Mouse (Mus musculus) midbrain, embryonic 16.5 days (tissue): ENCODE data around the gene Pidd1. TPM values are rescaled to one million over a fixed set of nuclear protein-coding genes. Genes with fewer than 3 reads are reported as not detected.

Experiments
- ATAC-seq: fragments of 200-750 bp; cut with Nextera tagmentation; 2 replicates; pipeline ENCODE4 v1.8.0; 2017; ENCODE audit warnings: moderate TSS enrichment
- H3K27ac ChIP-seq: fragments of 300-500 bp; sonication (generic); 2 replicates; pipeline ENCODE4 v1.5.1; 2014; ENCODE audit warnings: mild to moderate bottlenecking, low read length, mixed read lengths
- H3K27me3 ChIP-seq: fragments of 300-500 bp; sonication (generic); 2 replicates; pipeline ENCODE4 v1.6.1; 2014; ENCODE audit warnings: low read depth, low read length, mixed read lengths; ENCODE audit not compliant: control insufficient read depth, insufficient read depth
- H3K36me3 ChIP-seq: fragments of 300-500 bp; sonication (generic); 2 replicates; pipeline ENCODE4 v1.6.1; 2014; ENCODE audit warnings: mild to moderate bottlenecking, low read length, moderate library complexity, mixed read lengths; ENCODE audit not compliant: control insufficient read depth, insufficient read depth
- H3K4me1 ChIP-seq: fragments of 300-500 bp; sonication (generic); 2 replicates; pipeline ENCODE4 v1.6.1; 2014; ENCODE audit warnings: mild to moderate bottlenecking, low read length, mixed read lengths; ENCODE audit not compliant: control insufficient read depth, insufficient read depth
- H3K4me2 ChIP-seq: fragments of 300-500 bp; sonication (generic); 2 replicates; pipeline ENCODE4 v1.6.1; 2014; ENCODE audit warnings: mild to moderate bottlenecking, low read length, mixed read lengths
- H3K4me3 ChIP-seq: fragments of 300-500 bp; sonication (generic); 2 replicates; pipeline ENCODE4 v1.5.1; 2014; ENCODE audit warnings: low read depth, mild to moderate bottlenecking, low read length, moderate library complexity, mixed read lengths
- H3K9ac ChIP-seq: fragments of 300-500 bp; sonication (generic); 2 replicates; pipeline ENCODE4 v1.6.1; 2014; ENCODE audit warnings: low read depth, low read length, mixed read lengths
- H3K9me3 ChIP-seq: fragments of 300-500 bp; sonication (generic); replicated peaks from 2 replicates; pipeline ENCODE4 v1.6.1; 2014; ENCODE audit warnings: mild to moderate bottlenecking, low read length, mixed read lengths; ENCODE audit not compliant: control insufficient read depth, poor library complexity, severe bottlenecking
- WGBS: fragments of 180-500 bp; shearing (Covaris S2); extraction: QIAGEN DNeasy Blood & Tissue Kit; methylation state at CpG from one replicate; pipeline ENCODE4 v1.1.7; 2014; 5-methylcytosine and 5-hydroxymethylcytosine counted together
- polyA plus RNA-seq: library from polyadenylated mRNA; unstranded; fragments of >200 nt; fragmentation: Nextera tagmentation; extraction: Ambion mirVana; gene quantifications from 2 replicates; pipeline ENCODE4 v1.2.1, GENCODE M21; 2015

The Pidd1 gene
- polyA plus RNA-seq, 1 experiment from 2014 or later = 2.4 TPM

DNA sequence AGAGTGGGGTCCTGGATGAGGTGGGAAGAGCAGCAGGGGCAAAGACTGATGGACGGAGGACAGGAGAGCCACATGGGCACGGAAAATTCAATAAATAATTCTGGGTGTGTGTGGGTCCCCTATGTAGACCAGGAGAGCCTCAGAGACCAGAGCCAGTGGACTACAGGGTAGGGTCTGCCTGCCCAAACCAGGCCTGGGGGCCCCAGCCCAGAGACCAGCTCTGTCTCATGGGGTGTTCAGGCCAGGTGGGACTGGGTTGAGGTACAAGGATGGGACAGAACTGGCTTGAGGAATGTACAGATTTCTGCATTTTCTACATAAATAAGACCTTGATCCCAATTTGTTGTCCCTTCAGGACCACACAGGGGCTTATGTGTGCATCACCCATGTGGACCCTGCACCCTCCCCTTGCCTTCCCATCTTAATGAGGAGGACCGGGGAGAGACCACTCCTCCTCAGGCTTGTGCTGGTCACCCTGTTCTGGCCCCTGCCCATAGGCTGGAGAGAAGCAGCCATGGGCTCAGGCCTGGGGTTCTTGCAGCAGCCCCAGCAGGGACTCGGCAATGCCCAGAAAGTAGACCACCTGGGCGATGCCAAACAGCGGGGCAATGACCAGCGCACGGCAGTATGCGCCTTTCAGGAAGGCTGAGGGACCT lies 13.1 kb downstream of the Pidd1 start:
- Histone ChIP-seq H3K4me2 (no peak overlapping the region), H3K36me3 (peaks cover 41% of the 10 kb centered on the region), H3K27me3 (no peaks in the 10 kb centered on the region), H3K27ac (no peak overlapping the region), H3K9me3 (no peaks in the 10 kb centered on the region), H3K4me1 (peaks cover 40% of the 10 kb centered on the region), H3K4me3 (no peak overlapping the region), H3K9ac (no peak overlapping the region)
- ATAC-seq = no peak
- WGBS = 95% methylated on average over 9 of the region's 9 CpGs

DNA sequence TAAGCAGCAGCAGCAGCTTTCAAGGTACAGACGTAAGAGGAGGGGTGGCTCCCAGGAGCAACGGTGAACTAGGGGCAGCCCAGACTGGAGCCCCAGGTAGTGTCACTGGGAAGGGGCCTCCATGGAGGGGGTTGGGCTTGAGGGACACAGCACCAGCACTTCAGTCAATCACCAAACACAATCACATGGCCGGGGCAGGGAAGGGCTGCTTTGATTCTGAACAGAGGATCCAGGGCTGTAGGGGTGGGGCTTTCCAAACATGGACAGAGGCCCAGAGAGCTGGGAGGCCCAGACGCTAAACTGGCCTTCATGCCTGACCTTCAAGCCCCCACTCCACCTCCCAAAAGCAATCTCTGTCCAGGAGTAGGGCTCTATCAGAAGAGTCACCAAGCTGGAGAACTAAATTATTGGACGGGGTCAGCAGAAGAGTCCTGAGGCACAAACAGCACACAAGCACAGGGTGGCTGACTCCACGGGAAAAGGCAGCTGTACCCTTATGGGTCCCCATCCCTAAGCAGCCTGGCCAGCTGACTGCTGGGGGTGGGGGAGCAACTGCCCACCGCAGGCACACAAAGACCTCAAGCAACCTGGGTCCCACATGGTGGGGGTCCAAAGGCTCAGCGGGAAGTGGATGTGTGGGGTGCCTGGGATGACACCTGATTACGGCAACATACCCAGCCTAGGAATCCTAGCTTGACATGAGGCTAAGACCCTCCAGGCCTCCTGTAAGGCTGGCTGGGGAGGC lies 13.8 kb downstream of the Pidd1 start:
- 0 out of 2 replicates have a peak, but pooled peaks have one; percentile 12 for ATAC-seq
- Histone ChIP-seq H3K36me3 (peaks cover 41% of the 10 kb centered on the region), H3K4me3 (peak overlapping the region; percentile 55), H3K27me3 (no peaks in the 10 kb centered on the region), H3K4me1 (peaks cover 34% of the 10 kb centered on the region), H3K9me3 (no peaks in the 10 kb centered on the region), H3K27ac (no peak overlapping the region; the same call in 1 of the 2 replicates), H3K4me2 (peak overlapping the region; percentile 76), H3K9ac (peak overlapping the region; percentile 86)
- 61% methylated on average over 9 of the region's 9 CpGs for WGBS

GRCm38 (mm10) chr7:141429310-141429709 lies 14.5 kb downstream of the Pidd1 start, which contains the start of gene Cend1:
Gene Cend1 (minus strand): TSS chr7:141429491.
- Histone ChIP-seq H3K4me2 (peak within 1 kb of the TSS; percentile 76), H3K9me3 (no peaks in the 10 kb centered on the region), H3K4me3 (peak within 1 kb of the TSS; percentile 55), H3K9ac (peak within 1 kb of the TSS; percentile 86), H3K36me3 (peaks cover 41% of the 10 kb centered on the region), H3K27ac (peak within 1 kb of the TSS; percentile 78), H3K27me3 (no peaks in the 10 kb centered on the region), H3K4me1 (peaks cover 30% of the 10 kb centered on the region)
- ATAC-seq = peak; percentile 79
- WGBS = 3% methylated on average over 19 of the region's 19 CpGs

DNA sequence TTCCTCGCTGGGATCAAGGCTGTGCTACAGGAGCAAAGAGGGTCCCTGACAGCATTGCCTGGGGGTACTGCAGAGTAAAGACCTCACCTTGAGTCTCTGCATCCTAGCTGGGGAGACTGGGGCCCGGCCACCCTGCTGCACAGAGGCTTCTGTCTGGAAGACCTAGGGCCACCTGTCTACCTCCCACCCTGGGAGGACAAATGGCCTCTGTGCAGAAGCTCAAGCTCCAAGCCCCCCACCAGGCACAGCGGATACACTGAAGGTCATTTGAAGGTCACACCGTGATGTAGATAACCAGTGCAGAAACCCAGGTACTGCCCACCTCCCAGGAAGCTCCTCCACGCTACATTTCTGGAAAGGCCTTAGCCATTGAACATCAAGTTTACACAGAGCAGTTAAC lies 15.1 kb downstream of the Pidd1 start:
- peak overlapping the region; percentile 55 for H3K4me3 ChIP-seq
- 59% methylated on average over 5 of the region's 5 CpGs for WGBS
- H3K4me1 ChIP-seq = peaks cover 24% of the 10 kb centered on the region
- peak overlapping the region; percentile 76 for H3K4me2 ChIP-seq
- peak overlapping the region; percentile 78 for H3K27ac ChIP-seq
- peak overlapping the region; percentile 86 for H3K9ac ChIP-seq
- no peaks in the 10 kb centered on the region for H3K27me3 ChIP-seq
- ATAC-seq = no peak
- H3K36me3 ChIP-seq = peaks cover 40% of the 10 kb centered on the region
- no peaks in the 10 kb centered on the region for H3K9me3 ChIP-seq

GRCm38 (mm10) chr7:141426948-141427730 lies 16.7 kb downstream of the Pidd1 start:
- no peak overlapping the region for H3K9ac ChIP-seq
- H3K27ac ChIP-seq = no peak overlapping the region
- no peak for ATAC-seq
- no peaks in the 10 kb centered on the region for H3K9me3 ChIP-seq
- peaks cover 13% of the 10 kb centered on the region for H3K4me1 ChIP-seq
- H3K36me3 ChIP-seq = peaks cover 32% of the 10 kb centered on the region
- H3K4me2 ChIP-seq = no peak overlapping the region
- no peak overlapping the region for H3K4me3 ChIP-seq
- no peaks in the 10 kb centered on the region; the same call in 1 of the 2 replicates for H3K27me3 ChIP-seq
- 90% methylated on average over 12 of the region's 12 CpGs for WGBS

- 70% methylated on average over 4 of the region's 4 CpGs for WGBS
- no peak overlapping the region for H3K4me2 ChIP-seq
- H3K27me3 ChIP-seq = no peaks in the 10 kb centered on the region; the same call in 1 of the 2 replicates
- peaks cover 14% of the 10 kb centered on the region for H3K36me3 ChIP-seq
- H3K4me1 ChIP-seq = peaks cover 8% of the 10 kb centered on the region
- ATAC-seq = no peak
- no peaks in the 10 kb centered on the region for H3K9me3 ChIP-seq
- H3K27ac ChIP-seq = no peak overlapping the region
- no peak overlapping the region for H3K4me3 ChIP-seq
- no peak overlapping the region for H3K9ac ChIP-seq
These were observed 20.0 kb downstream of the Pidd1 start for GRCm38 (mm10) chr7:141423811-141424210.

- H3K4me3 ChIP-seq = no peak overlapping the region
These were observed 23.7 kb downstream of the Pidd1 start for GRCm38 (mm10) chr7:141420030-141420702.

GRCm38 (mm10) chr7:141418970-141419369 lies 24.9 kb downstream of the Pidd1 start:
- Histone ChIP-seq H3K4me2 (no peak overlapping the region), H3K9ac (no peak overlapping the region), H3K36me3 (no peaks in the 10 kb centered on the region), H3K27ac (no peak overlapping the region), H3K4me3 (no peak overlapping the region), H3K27me3 (no peaks in the 10 kb centered on the region; the same call in 1 of the 2 replicates), H3K4me1 (peaks cover 2% of the 10 kb centered on the region; the same call in 1 of the 2 replicates), H3K9me3 (no peaks in the 10 kb centered on the region)
- 80% methylated on average over 7 of the region's 7 CpGs for WGBS
- ATAC-seq = no peak

More at GRCm38 (mm10) chr7:141420030-141420702, 23.7 kb downstream of the Pidd1 start:
- H3K9me3 ChIP-seq = no peaks in the 10 kb centered on the region
- no peaks in the 10 kb centered on the region for H3K36me3 ChIP-seq
- no peaks in the 10 kb centered on the region; the same call in 1 of the 2 replicates for H3K27me3 ChIP-seq
- no peak overlapping the region for H3K4me2 ChIP-seq
- no peak overlapping the region for H3K27ac ChIP-seq
- WGBS = 85% methylated on average over 9 of the region's 9 CpGs
- ATAC-seq = no peak
- H3K9ac ChIP-seq = no peak overlapping the region
- H3K4me1 ChIP-seq = no peaks in the 10 kb centered on the region
